Mouse (Mus musculus) liver, embryonic 11.5 days (tissue): ENCODE data around the gene Cpsf4l. TPM values are rescaled to one million over a fixed set of nuclear protein-coding genes. Genes with fewer than 3 reads are reported as not detected.

Experiments
- ATAC-seq: fragments of 200-750 bp; cut with Nextera tagmentation; replicated peaks from 2 replicates; pipeline ENCODE4 v1.8.0; 2017; ENCODE audit warnings: moderate number of reproducible peaks, mild to moderate bottlenecking, moderate TSS enrichment, moderate library complexity; ENCODE audit not compliant: low FRiP score
- DNase-seq: peaks from one replicate; pipeline ENCODE4 v3.0.0-alpha.2; 2017; ENCODE audit warnings: low spot score
- H3K27ac ChIP-seq: fragments of 300-500 bp; sonication (generic); 2 replicates; pipeline ENCODE4 v1.5.1; 2014; ENCODE audit warnings: mild to moderate bottlenecking, low read depth, low read length, control low read depth
- H3K27me3 ChIP-seq: fragments of 300-500 bp; sonication (generic); replicated peaks from 2 replicates; pipeline ENCODE4 v1.6.1; 2014; ENCODE audit warnings: low read length, mixed read lengths; ENCODE audit not compliant: control insufficient read depth, insufficient read depth
- H3K36me3 ChIP-seq: fragments of 300-500 bp; sonication (generic); 2 replicates; pipeline ENCODE4 v1.6.1; 2014; ENCODE audit warnings: mild to moderate bottlenecking, low read length, moderate library complexity, mixed read lengths; ENCODE audit not compliant: control insufficient read depth, insufficient read depth
- H3K4me1 ChIP-seq: fragments of 300-500 bp; sonication (generic); replicated peaks from 2 replicates; pipeline ENCODE4 v1.6.1; 2014; ENCODE audit warnings: low read length, mixed read lengths; ENCODE audit not compliant: control insufficient read depth, insufficient read depth
- H3K4me2 ChIP-seq: fragments of 300-500 bp; sonication (generic); 2 replicates; pipeline ENCODE4 v1.6.1; 2014; ENCODE audit warnings: mild to moderate bottlenecking, control low read depth, moderate library complexity
- H3K4me3 ChIP-seq: fragments of 300-500 bp; sonication (generic); 2 replicates; pipeline ENCODE4 v1.5.1; 2014; ENCODE audit warnings: low read depth, low read length, control low read depth
- H3K9ac ChIP-seq: fragments of 300-500 bp; sonication (generic); 2 replicates; pipeline ENCODE4 v1.6.1; 2014; ENCODE audit warnings: low read depth, low read length, control low read depth
- H3K9me3 ChIP-seq: fragments of 300-500 bp; sonication (generic); 2 replicates; pipeline ENCODE4 v1.6.1; 2016; ENCODE audit warnings: low read length, inconsistent platforms, mixed read lengths; ENCODE audit not compliant: control insufficient read depth
- WGBS: fragments of 180-500 bp; shearing (Covaris S2); extraction: QIAGEN DNeasy Blood & Tissue Kit; methylation state at CpG from one replicate; pipeline ENCODE4 v1.1.7; 2014; 5-methylcytosine and 5-hydroxymethylcytosine counted together
- polyA plus RNA-seq: library from polyadenylated mRNA; unstranded; fragments of >200 nt; fragmentation: Nextera tagmentation; extraction: Ambion mirVana; gene quantifications from 2 replicates; pipeline ENCODE4 v1.2.1, GENCODE M21; 2014

Gene Cpsf4l
- polyA plus RNA-seq, 1 experiment from 2014 or later = 0.29 TPM

DNA sequence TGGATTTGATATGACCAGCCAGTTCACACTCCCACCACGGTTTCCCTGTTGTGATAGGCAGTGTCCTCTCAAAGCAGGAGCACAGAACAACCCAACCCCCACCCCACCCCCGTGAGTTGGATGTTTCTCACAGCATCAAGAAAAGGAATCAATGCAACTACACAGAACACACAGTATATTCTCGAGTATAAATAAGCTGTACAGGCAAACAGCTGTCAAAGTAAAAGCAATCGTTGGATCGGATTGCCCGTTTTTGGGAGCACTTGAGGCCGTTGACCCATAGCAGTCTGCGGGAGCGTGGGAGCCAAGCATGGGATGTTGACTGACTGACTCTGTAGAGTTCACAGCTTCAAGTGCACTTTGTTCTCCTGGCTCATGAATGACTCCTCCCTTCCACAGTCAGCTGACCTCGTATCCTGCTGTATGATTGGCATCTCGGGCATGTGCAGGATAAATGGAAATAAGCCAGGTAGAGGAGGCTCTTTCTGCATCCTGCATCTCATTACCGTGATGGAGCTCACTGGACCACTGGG lies 11.7 kb downstream of the Cpsf4l start:
- Histone ChIP-seq H3K4me3 (no peak overlapping the region), H3K4me1 (no peaks in the 10 kb centered on the region), H3K9ac (no peak overlapping the region), H3K27me3 (no peaks in the 10 kb centered on the region), H3K36me3 (peaks cover 26% of the 10 kb centered on the region), H3K4me2 (no peak overlapping the region), H3K9me3 (no peaks in the 10 kb centered on the region), H3K27ac (no peak overlapping the region)
- DNase-seq = no peak
- ATAC-seq = no peak
- 80% methylated on average over 12 of the region's 12 CpGs for WGBS

DNA sequence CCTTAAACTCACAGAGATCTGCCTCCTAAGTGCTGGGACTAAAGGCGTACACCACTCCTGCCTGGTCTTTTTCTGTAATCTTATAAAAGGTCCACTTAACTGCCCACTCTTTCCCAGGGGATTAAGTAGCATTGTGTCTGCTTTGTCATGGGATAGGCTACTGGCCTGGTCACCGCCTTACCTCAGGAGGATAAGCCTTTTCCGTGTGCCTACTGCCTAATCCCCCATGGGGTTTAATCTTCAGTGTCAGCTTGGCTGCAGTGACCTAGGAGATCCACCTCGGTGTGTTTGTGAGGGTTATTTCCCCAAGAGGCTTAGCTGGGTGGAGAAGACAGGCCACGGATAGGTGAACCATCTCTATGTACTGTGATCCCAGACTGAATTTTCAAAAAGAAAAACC lies 12.2 kb downstream of the Cpsf4l start:
- WGBS = 81% methylated on average over 5 of the region's 5 CpGs
- Histone ChIP-seq H3K36me3 (peaks cover 26% of the 10 kb centered on the region), H3K9ac (no peak overlapping the region), H3K4me1 (no peaks in the 10 kb centered on the region), H3K4me3 (no peak overlapping the region), H3K9me3 (no peaks in the 10 kb centered on the region), H3K4me2 (no peak overlapping the region), H3K27ac (no peak overlapping the region), H3K27me3 (no peaks in the 10 kb centered on the region)
- DNase-seq = no peak
- no peak for ATAC-seq

DNA sequence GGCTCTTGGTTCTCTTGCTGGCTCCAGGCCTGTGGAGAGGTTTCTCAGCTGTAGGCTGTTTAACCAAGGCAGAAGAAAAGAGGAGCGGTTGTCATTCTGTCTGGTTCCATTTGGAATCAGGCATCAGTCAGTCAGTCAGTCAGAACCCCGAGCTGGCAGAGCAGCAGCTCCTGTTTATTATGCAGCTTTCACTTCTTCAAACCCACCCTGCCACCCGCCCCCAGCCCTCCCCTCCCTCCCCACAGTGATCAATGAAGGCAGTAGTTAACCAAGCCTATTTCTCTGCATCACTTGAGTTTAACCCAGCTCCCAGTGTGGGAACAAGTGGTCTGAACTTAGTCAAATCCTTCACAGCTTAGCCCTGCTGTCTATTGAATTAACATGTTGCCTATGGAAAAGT lies 18.0 kb downstream of the Cpsf4l start:
- peaks cover 3% of the 10 kb centered on the region; the same call in 1 of the 2 replicates for H3K4me1 ChIP-seq
- 75% methylated on average over 3 of the region's 3 CpGs for WGBS
- DNase-seq (no peak), ATAC-seq (no peak)
- H3K27ac ChIP-seq = no peak overlapping the region
- no peak overlapping the region for H3K4me2 ChIP-seq
- peaks cover 50% of the 10 kb centered on the region for H3K36me3 ChIP-seq
- no peak overlapping the region for H3K9ac ChIP-seq
- H3K27me3 ChIP-seq = no peaks in the 10 kb centered on the region
- H3K9me3 ChIP-seq = no peaks in the 10 kb centered on the region
- H3K4me3 ChIP-seq = no peak overlapping the region

GRCm38 (mm10) chr11:113691318-113691717 lies 18.5 kb downstream of the Cpsf4l start:
- Histone ChIP-seq H3K9me3 (no peaks in the 10 kb centered on the region), H3K9ac (no peak overlapping the region), H3K27ac (peak overlapping the region; percentile 19; the same call in 1 of the 2 replicates), H3K4me1 (peaks cover 7% of the 10 kb centered on the region), H3K4me3 (no peak overlapping the region), H3K36me3 (peaks cover 50% of the 10 kb centered on the region), H3K4me2 (no peak overlapping the region), H3K27me3 (no peaks in the 10 kb centered on the region)
- ATAC-seq (no peak), DNase-seq (no peak)
- 86% methylated on average over 5 of the region's 5 CpGs for WGBS

- H3K27me3 ChIP-seq = no peaks in the 10 kb centered on the region
- H3K9ac ChIP-seq = no peak overlapping the region
- ATAC-seq (no peak), DNase-seq (no peak)
- peaks cover 11% of the 10 kb centered on the region for H3K4me1 ChIP-seq
- no peak overlapping the region for H3K4me3 ChIP-seq
- peaks cover 43% of the 10 kb centered on the region for H3K36me3 ChIP-seq
- 91% methylated on average over 12 of the region's 12 CpGs for WGBS
- H3K4me2 ChIP-seq = no peak overlapping the region
- no peak overlapping the region for H3K27ac ChIP-seq
- H3K9me3 ChIP-seq = no peaks in the 10 kb centered on the region
Observed at GRCm38 (mm10) chr11:113690506-113690905, 19.3 kb downstream of the Cpsf4l start.

- H3K4me1 ChIP-seq = peaks cover 20% of the 10 kb centered on the region
Observed at GRCm38 (mm10) chr11:113687031-113687430, 22.8 kb downstream of the Cpsf4l start.

DNA sequence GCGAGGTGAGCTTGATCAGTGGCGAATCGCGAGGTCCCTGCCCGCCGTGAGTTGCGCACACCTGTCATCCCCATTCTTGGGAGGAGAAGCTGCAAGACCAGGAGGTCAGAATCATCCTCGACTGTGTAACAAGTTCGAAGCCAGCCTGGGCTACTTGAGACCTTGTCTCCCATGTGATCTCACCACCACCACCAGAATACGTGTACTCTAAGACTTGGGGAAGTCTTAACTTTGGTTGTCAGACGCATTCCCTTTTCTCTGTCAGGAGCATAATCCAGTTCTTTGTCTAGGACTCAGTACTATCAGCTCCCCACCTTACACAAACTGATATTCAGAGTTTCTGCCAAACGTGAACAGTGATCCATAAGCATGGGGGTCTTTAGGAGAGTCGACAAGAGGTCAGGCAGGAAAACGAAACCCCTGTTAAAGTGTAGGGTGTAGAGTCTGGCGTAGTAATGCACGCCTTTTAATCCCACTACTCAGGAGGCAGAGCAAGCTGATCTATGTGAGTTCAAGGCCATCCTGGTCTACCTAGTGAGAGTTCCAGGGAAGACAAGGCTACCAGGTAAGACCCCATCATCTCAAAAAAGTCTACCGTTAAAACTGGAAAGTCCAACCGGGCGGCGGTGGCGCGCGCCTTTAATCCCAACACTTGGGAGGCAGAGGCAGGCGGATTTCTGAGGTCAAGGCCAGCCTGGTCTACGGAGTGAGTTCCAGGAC lies 24.9 kb downstream of the Cpsf4l start:
- Histone ChIP-seq H3K36me3 (peaks cover 19% of the 10 kb centered on the region), H3K4me2 (peak overlapping the region; percentile 77), H3K27ac (0 out of 2 replicates have a peak overlapping the region, but pooled peaks have one; percentile 29), H3K9ac (peak overlapping the region; percentile 81), H3K4me1 (peaks cover 35% of the 10 kb centered on the region), H3K9me3 (no peaks in the 10 kb centered on the region), H3K27me3 (no peaks in the 10 kb centered on the region), H3K4me3 (peak overlapping the region; percentile 73)
- DNase-seq (peak; percentile 51), ATAC-seq (no peak)
- 37% methylated on average over 25 of the region's 25 CpGs for WGBS

More at GRCm38 (mm10) chr11:113687031-113687430, 22.8 kb downstream of the Cpsf4l start:
- Histone ChIP-seq H3K9ac (no peak overlapping the region), H3K36me3 (peaks cover 24% of the 10 kb centered on the region), H3K27ac (no peak overlapping the region), H3K4me3 (no peak overlapping the region), H3K27me3 (no peaks in the 10 kb centered on the region), H3K4me2 (no peak overlapping the region), H3K9me3 (no peaks in the 10 kb centered on the region)
- no peak for DNase-seq
- 82% methylated on average over 2 of the region's 2 CpGs for WGBS
- ATAC-seq = no peak

- under 1% methylated on average over 73 of the region's 73 CpGs for WGBS
- Histone ChIP-seq H3K4me2 (peak within 1 kb of the TSS; percentile 77), H3K4me3 (peak within 1 kb of the TSS; percentile 73), H3K27ac (peak within 1 kb of the TSS; percentile 79), H3K9ac (peak within 1 kb of the TSS; percentile 81), H3K27me3 (no peaks in the 10 kb centered on the region), H3K36me3 (peaks cover 13% of the 10 kb centered on the region), H3K9me3 (no peaks in the 10 kb centered on the region), H3K4me1 (peaks cover 37% of the 10 kb centered on the region)
- ATAC-seq (peak; percentile 86), DNase-seq (peak; percentile 89)
Observed at GRCm38 (mm10) chr11:113683957-113684706, 25.7 kb downstream of the Cpsf4l start, which contains the start of the genes Fam104a and D11Wsu47e. Gene Fam104a, minus strand, starts transcription at chr11:113684155. Gene D11Wsu47e, plus strand, starts transcription at chr11:113684412.
